ENCODE assay signal across 12 mouse cellular contexts in the genomic region with DNA sequence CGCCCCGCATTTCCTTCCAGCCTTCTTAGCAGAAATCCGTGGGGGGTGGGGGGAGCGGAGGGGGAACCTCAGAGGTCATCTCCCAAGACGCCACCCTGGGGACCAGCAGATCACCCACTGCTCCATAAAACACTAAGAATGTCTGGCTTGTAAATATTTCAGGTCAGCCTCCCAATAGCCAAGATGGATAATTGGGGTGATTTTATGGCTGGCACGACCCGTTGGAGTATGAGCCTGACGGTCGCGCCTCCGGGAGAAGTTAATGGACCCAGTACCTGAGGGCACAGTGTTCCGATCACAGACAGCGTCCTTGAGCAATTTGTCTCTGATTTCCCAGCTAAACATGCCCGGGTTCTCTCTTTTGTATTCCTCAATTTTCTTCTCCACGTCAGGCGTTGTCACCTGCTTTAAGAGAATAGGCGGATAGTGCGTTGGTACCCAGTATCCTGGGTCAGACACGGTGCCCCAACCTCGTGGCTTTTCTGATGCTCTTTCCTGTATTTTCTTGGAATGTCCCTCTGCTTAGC. TPM values are rescaled to one million over a fixed set of nuclear protein-coding genes. Genes with fewer than 3 reads are reported as not detected.
DNase-seq lines count a peak whose midpoint lies in the region; ATAC-seq lines count a peak whose summit lies in the region.
"Had no signal": no experiment of that assay in that cellular context is flagged by ENCODE, and none has a peak within 500 bp of the region (broad histone marks: within the 10 kb centered on the region; RNA-seq: fewer than 3 reads in every experiment).

No protein-coding gene starts in this region.

- no peak for ATAC-seq in lung, embryonic 15.5 days (ENCODE audit: borderline replicate concordance, extremely low read depth, low FRiP score, low TSS enrichment)
- ATAC-seq in limb, embryonic 11.5 days (ENCODE audit: insufficient number of reproducible peaks, low FRiP score, low TSS enrichment, low read depth) = no peak
- no peak for ATAC-seq in neural tube, embryonic 12.5 days (ENCODE audit: low FRiP score, low read depth)

- DNase-seq in embryo, embryonic 11 days = peak; percentile 39
- no peak for DNase-seq in embryo, embryonic 9.5 days (ENCODE audit: extremely low spot score)
- no peak for DNase-seq in lung, adult 18-20 months
- DNase-seq in limb, embryonic 11.5 days (ENCODE audit: low spot score) = no peak
- no peak for DNase-seq in testis, postnatal 10 days (ENCODE audit: low spot score)
- no peak for DNase-seq in gastrocnemius, adult 8-10 months (ENCODE audit: low spot score in 2 of 2)

- no peaks in the 10 kb centered on the region for H3K36me3 ChIP-seq in lung, embryonic 15.5 days
- no peaks in the 10 kb centered on the region for H3K36me3 ChIP-seq in limb, embryonic 11.5 days (ENCODE audit: control insufficient read depth, insufficient read depth, low read length)
- H3K36me3 ChIP-seq in neural tube, embryonic 12.5 days = no peaks in the 10 kb centered on the region
- H3K36me3 ChIP-seq: heart, embryonic 12.5 days; liver, embryonic 15.5 days; stomach, embryonic 15.5 days had no signal

- H3K4me3 ChIP-seq in lung, embryonic 15.5 days = 0 out of 2 replicates have a peak overlapping the region, but pooled peaks have one; percentile 6
- H3K4me3 ChIP-seq in limb, embryonic 11.5 days (ENCODE audit: low read depth, low read length) = 0 out of 2 replicates have a peak overlapping the region, but pooled peaks have one; percentile 6
- H3K4me3 ChIP-seq in neural tube, embryonic 12.5 days = peak overlapping the region; percentile 59
- H3K4me3 ChIP-seq: heart, embryonic 12.5 days; liver, embryonic 15.5 days; stomach, embryonic 15.5 days had no signal

- WGBS in lung, embryonic 15.5 days = 2% methylated on average over 20 of the region's 20 CpGs
- under 1% methylated on average over 20 of the region's 20 CpGs for WGBS in limb, embryonic 11.5 days
- WGBS in neural tube, embryonic 12.5 days = 1% methylated on average over 20 of the region's 20 CpGs

- no peak overlapping the region; the same call in 1 of the 2 replicates for H3K4me2 ChIP-seq in lung, embryonic 15.5 days
- H3K4me2 ChIP-seq in limb, embryonic 11.5 days (ENCODE audit: low read depth, severe bottlenecking) = peak overlapping the region; percentile 20; the same call in 1 of the 2 replicates
- H3K4me2 ChIP-seq in neural tube, embryonic 12.5 days (replicated peaks) = peak overlapping the region; percentile 81
- H3K4me2 ChIP-seq: heart, embryonic 12.5 days; liver, embryonic 15.5 days; stomach, embryonic 15.5 days had no signal

- H3K9ac ChIP-seq in lung, embryonic 15.5 days = no peak overlapping the region
- H3K9ac ChIP-seq in limb, embryonic 11.5 days (ENCODE audit: low read length) = no peak overlapping the region
- peak overlapping the region; percentile 73 for H3K9ac ChIP-seq in neural tube, embryonic 12.5 days
- H3K9ac ChIP-seq: heart, embryonic 12.5 days; liver, embryonic 15.5 days; stomach, embryonic 15.5 days had no signal

- peaks cover 99% of the 10 kb centered on the region for H3K27me3 ChIP-seq in lung, embryonic 15.5 days
- H3K27me3 ChIP-seq in limb, embryonic 11.5 days (ENCODE audit: control insufficient read depth, insufficient read depth, low read length) = peaks cover 89% of the 10 kb centered on the region
- H3K27me3 ChIP-seq in neural tube, embryonic 12.5 days (replicated peaks) = peaks cover 69% of the 10 kb centered on the region

- no peak overlapping the region for H3K27ac ChIP-seq in lung, embryonic 15.5 days
- no peak overlapping the region for H3K27ac ChIP-seq in limb, embryonic 11.5 days (replicated peaks; ENCODE audit: low read depth, low read length)
- H3K27ac ChIP-seq in neural tube, embryonic 12.5 days = peak overlapping the region; percentile 2; the same call in 1 of the 2 replicates
- H3K27ac ChIP-seq: liver, embryonic 15.5 days; stomach, embryonic 15.5 days had no signal

- H3K4me1 ChIP-seq in lung, embryonic 15.5 days = peaks cover 18% of the 10 kb centered on the region
- H3K4me1 ChIP-seq in limb, embryonic 11.5 days (ENCODE audit: control insufficient read depth, insufficient read depth, low read length) = peaks cover 14% of the 10 kb centered on the region
- H3K4me1 ChIP-seq in neural tube, embryonic 12.5 days = peaks cover 29% of the 10 kb centered on the region

- no peaks in the 10 kb centered on the region for H3K9me3 ChIP-seq in lung, embryonic 15.5 days
- no peaks in the 10 kb centered on the region for H3K9me3 ChIP-seq in limb, embryonic 11.5 days (ENCODE audit: control insufficient read depth, low read length)
- no peaks in the 10 kb centered on the region for H3K9me3 ChIP-seq in neural tube, embryonic 12.5 days
- H3K9me3 ChIP-seq: heart, embryonic 12.5 days; liver, embryonic 15.5 days; stomach, embryonic 15.5 days had no signal

RNA-seq across cellular contexts. Expression of gene Pax3, which starts 3.4 kb away (rescaled TPM):
- 0.04 and 0.06 TPM in 2 replicates for polyA plus RNA-seq in lung, embryonic 15.5 days (2015; fragmentation: Nextera tagmentation; extraction: Ambion mirVana)
- polyA plus RNA-seq in limb, embryonic 11.5 days (2014; fragmentation: Nextera tagmentation; extraction: Ambion mirVana) = 5.0 and 5.6 TPM in 2 replicates
- polyA plus RNA-seq in neural tube, embryonic 12.5 days (2016; fragmentation: Nextera tagmentation; extraction: Ambion mirVana) = 44.6 and 45.4 TPM in 2 replicates
- not detected for total RNA-seq in gastrocnemius, adult 8-10 months (2022)
- polyA plus RNA-seq: large intestine, adult 2 months had no signal

Comparison
In these comparisons a context has a peak if more than half of its experiments do, and no peak if none do; other contexts are left out.
1. H3K4me3 ChIP-seq: peak in every context shown above with its lines; median percentile 59 in neural tube, embryonic 12.5 days; 6 in lung, embryonic 15.5 days; 6 in limb, embryonic 11.5 days.